Mouse (Mus musculus): ENCODE measurements at regions not wholly inside any gene's neighbourhood (a gene's known extent, or its start where the extent isn't known, plus 50 kb on each side); places are given as distances from the start of the nearest gene placed in this dataset.

GRCm38 (mm10) chr17:79498321-79498720, 113.3 kb upstream of the Rmdn2 start:
- H3K9me3 ChIP-seq (ENCODE audit: control insufficient read depth, insufficient read depth, low read depth, low read length): no peaks in the 10 kb centered on the region
- no peak overlapping the region for H3K27ac ChIP-seq (ENCODE audit: insufficient read depth, low read depth, low read length, poor library complexity, severe bottlenecking)
- no peak for TF ChIP-seq ZNF384 (IDR thresholded peaks at IDR 0.05; ENCODE audit: low read depth, low read length)
- no peak for TF ChIP-seq CHD2 (IDR thresholded peaks at IDR 0.05; ENCODE audit: low read depth, low read length)
- no peak for TF ChIP-seq MAFK (IDR thresholded peaks at IDR 0.05; ENCODE audit: insufficient read depth, low read depth, low read length)
- TF ChIP-seq HCFC1 (IDR thresholded peaks at IDR 0.05; ENCODE audit: borderline replicate concordance, insufficient read depth, low read length): no peak
- no peak for TF ChIP-seq ZC3H11A (IDR thresholded peaks at IDR 0.05; ENCODE audit: borderline replicate concordance, low read depth, low read length)
- no peaks in the 10 kb centered on the region for H3K36me3 ChIP-seq (ENCODE audit: control insufficient read depth, insufficient read depth, low read length, poor library complexity, severe bottlenecking)
- H3K9ac ChIP-seq (ENCODE audit: insufficient read depth, low read depth, low read length, poor library complexity, severe bottlenecking): no peak overlapping the region
- no peak for DNase-seq (ENCODE audit: low read depth, low spot score)
- H3K4me3 ChIP-seq (ENCODE audit: insufficient read depth in 1 of 2, low read depth in 1 of 2, low read length in 2 of 2, poor library complexity in 1 of 2, severe bottlenecking in 1 of 2): no peak overlapping the region
- in situ Hi-C loops (cut with MboI; ENCODE audit: low sequenced_read_pairs in 2 of 2, unreplicated experiment in 2 of 2): no loop called here
- H3K4me1 ChIP-seq (ENCODE audit: control insufficient read depth in 2 of 2, insufficient read depth in 2 of 2, low read length in 2 of 2, poor library complexity in 1 of 2): no peaks in the 10 kb centered on the region

GRCm38 (mm10) chr17:79501031-79501474, 110.6 kb upstream of the Rmdn2 start:
- no peak for DNase-seq (ENCODE audit: low read depth, low spot score)
- no peak overlapping the region for H3K27ac ChIP-seq (ENCODE audit: insufficient read depth, low read depth, low read length, poor library complexity, severe bottlenecking)

GRCm38 (mm10) chr17:79501926-79502325, 109.7 kb upstream of the Rmdn2 start:
- TF ChIP-seq ZC3H11A (IDR thresholded peaks at IDR 0.05; ENCODE audit: borderline replicate concordance, low read depth, low read length) (no peak), ZNF384 (IDR thresholded peaks at IDR 0.05; ENCODE audit: low read depth, low read length) (no peak), MAFK (IDR thresholded peaks at IDR 0.05; ENCODE audit: insufficient read depth, low read depth, low read length) (no peak), HCFC1 (IDR thresholded peaks at IDR 0.05; ENCODE audit: borderline replicate concordance, insufficient read depth, low read length) (no peak), CHD2 (IDR thresholded peaks at IDR 0.05; ENCODE audit: low read depth, low read length) (no peak)
- in situ Hi-C loops (cut with MboI; ENCODE audit: low sequenced_read_pairs in 2 of 2, unreplicated experiment in 2 of 2): no loop called here
- no peak for DNase-seq (ENCODE audit: low read depth, low spot score)
- H3K27ac ChIP-seq (ENCODE audit: insufficient read depth, low read depth, low read length, poor library complexity, severe bottlenecking): no peak overlapping the region
- no peaks in the 10 kb centered on the region for H3K4me1 ChIP-seq (ENCODE audit: control insufficient read depth in 2 of 2, insufficient read depth in 2 of 2, low read length in 2 of 2, poor library complexity in 1 of 2)
- no peak overlapping the region for H3K9ac ChIP-seq (ENCODE audit: insufficient read depth, low read depth, low read length, poor library complexity, severe bottlenecking)
- H3K4me3 ChIP-seq (ENCODE audit: insufficient read depth in 1 of 2, low read depth in 1 of 2, low read length in 2 of 2, poor library complexity in 1 of 2, severe bottlenecking in 1 of 2): no peak overlapping the region
- H3K36me3 ChIP-seq (ENCODE audit: control insufficient read depth, insufficient read depth, low read length, poor library complexity, severe bottlenecking): no peaks in the 10 kb centered on the region
- no peaks in the 10 kb centered on the region for H3K9me3 ChIP-seq (ENCODE audit: control insufficient read depth, insufficient read depth, low read depth, low read length)

More at GRCm38 (mm10) chr17:79501031-79501474, 110.6 kb upstream of the Rmdn2 start:
- no peaks in the 10 kb centered on the region for H3K36me3 ChIP-seq (ENCODE audit: control insufficient read depth, insufficient read depth, low read length, poor library complexity, severe bottlenecking)
- no peaks in the 10 kb centered on the region for H3K4me1 ChIP-seq (ENCODE audit: control insufficient read depth in 2 of 2, insufficient read depth in 2 of 2, low read length in 2 of 2, poor library complexity in 1 of 2)
- in situ Hi-C loops (cut with MboI; ENCODE audit: low sequenced_read_pairs in 2 of 2, unreplicated experiment in 2 of 2): no loop called here
- H3K9ac ChIP-seq (ENCODE audit: insufficient read depth, low read depth, low read length, poor library complexity, severe bottlenecking): no peak overlapping the region
- no peaks in the 10 kb centered on the region for H3K9me3 ChIP-seq (ENCODE audit: control insufficient read depth, insufficient read depth, low read depth, low read length)
- TF ChIP-seq ZNF384 (IDR thresholded peaks at IDR 0.05; ENCODE audit: low read depth, low read length): no peak
- TF ChIP-seq HCFC1 (IDR thresholded peaks at IDR 0.05; ENCODE audit: borderline replicate concordance, insufficient read depth, low read length): no peak
- no peak for TF ChIP-seq MAFK (IDR thresholded peaks at IDR 0.05; ENCODE audit: insufficient read depth, low read depth, low read length)
- no peak for TF ChIP-seq CHD2 (IDR thresholded peaks at IDR 0.05; ENCODE audit: low read depth, low read length)
- no peak for TF ChIP-seq ZC3H11A (IDR thresholded peaks at IDR 0.05; ENCODE audit: borderline replicate concordance, low read depth, low read length)
- H3K4me3 ChIP-seq (ENCODE audit: insufficient read depth in 1 of 2, low read depth in 1 of 2, low read length in 2 of 2, poor library complexity in 1 of 2, severe bottlenecking in 1 of 2): no peak overlapping the region

GRCm38 (mm10) chr17:79503037-79503436, 108.6 kb upstream of the Rmdn2 start:
- H3K9ac ChIP-seq (ENCODE audit: insufficient read depth, low read depth, low read length, poor library complexity, severe bottlenecking): no peak overlapping the region
- TF ChIP-seq MAFK (IDR thresholded peaks at IDR 0.05; ENCODE audit: insufficient read depth, low read depth, low read length) (no peak), CHD2 (IDR thresholded peaks at IDR 0.05; ENCODE audit: low read depth, low read length) (no peak), ZC3H11A (IDR thresholded peaks at IDR 0.05; ENCODE audit: borderline replicate concordance, low read depth, low read length) (no peak), HCFC1 (IDR thresholded peaks at IDR 0.05; ENCODE audit: borderline replicate concordance, insufficient read depth, low read length) (no peak), ZNF384 (IDR thresholded peaks at IDR 0.05; ENCODE audit: low read depth, low read length) (no peak)
- no peaks in the 10 kb centered on the region for H3K4me1 ChIP-seq (ENCODE audit: control insufficient read depth in 2 of 2, insufficient read depth in 2 of 2, low read length in 2 of 2, poor library complexity in 1 of 2)
- in situ Hi-C loops (cut with MboI; ENCODE audit: low sequenced_read_pairs in 2 of 2, unreplicated experiment in 2 of 2): no loop called here
- no peak for DNase-seq (ENCODE audit: low read depth, low spot score)
- H3K36me3 ChIP-seq (ENCODE audit: control insufficient read depth, insufficient read depth, low read length, poor library complexity, severe bottlenecking): no peaks in the 10 kb centered on the region
- H3K27ac ChIP-seq (ENCODE audit: insufficient read depth, low read depth, low read length, poor library complexity, severe bottlenecking): no peak overlapping the region
- no peaks in the 10 kb centered on the region for H3K9me3 ChIP-seq (ENCODE audit: control insufficient read depth, insufficient read depth, low read depth, low read length)
- H3K4me3 ChIP-seq (ENCODE audit: insufficient read depth in 1 of 2, low read depth in 1 of 2, low read length in 2 of 2, poor library complexity in 1 of 2, severe bottlenecking in 1 of 2): no peak overlapping the region

- DNase-seq (ENCODE audit: low read depth, low spot score): no peak
- Histone ChIP-seq H3K4me1 (ENCODE audit: control insufficient read depth in 2 of 2, insufficient read depth in 2 of 2, low read length in 2 of 2, poor library complexity in 1 of 2) (no peaks in the 10 kb centered on the region), H3K36me3 (ENCODE audit: control insufficient read depth, insufficient read depth, low read length, poor library complexity, severe bottlenecking) (no peaks in the 10 kb centered on the region), H3K4me3 (ENCODE audit: insufficient read depth in 1 of 2, low read depth in 1 of 2, low read length in 2 of 2, poor library complexity in 1 of 2, severe bottlenecking in 1 of 2) (no peak overlapping the region), H3K27ac (ENCODE audit: insufficient read depth, low read depth, low read length, poor library complexity, severe bottlenecking) (no peak overlapping the region), H3K9me3 (ENCODE audit: control insufficient read depth, insufficient read depth, low read depth, low read length) (no peaks in the 10 kb centered on the region), H3K9ac (ENCODE audit: insufficient read depth, low read depth, low read length, poor library complexity, severe bottlenecking) (no peak overlapping the region)
- TF ChIP-seq HCFC1 (IDR thresholded peaks at IDR 0.05; ENCODE audit: borderline replicate concordance, insufficient read depth, low read length) (no peak), MAFK (IDR thresholded peaks at IDR 0.05; ENCODE audit: insufficient read depth, low read depth, low read length) (no peak), ZNF384 (IDR thresholded peaks at IDR 0.05; ENCODE audit: low read depth, low read length) (no peak), ZC3H11A (IDR thresholded peaks at IDR 0.05; ENCODE audit: borderline replicate concordance, low read depth, low read length) (no peak), CHD2 (IDR thresholded peaks at IDR 0.05; ENCODE audit: low read depth, low read length) (no peak)
- in situ Hi-C loops (cut with MboI; ENCODE audit: low sequenced_read_pairs in 2 of 2, unreplicated experiment in 2 of 2): no loop called here
Measured at GRCm38 (mm10) chr17:79504209-79504608, 107.5 kb upstream of the Rmdn2 start.

All from ES-E14 (cell line).